Mouse (Mus musculus): ENCODE results near the gene Ahcy. TPM values are rescaled to one million over a fixed set of nuclear protein-coding genes. Genes with fewer than 3 reads are reported as not detected.
"Not testable (repeated sequence)": the region's sequence is repeated elsewhere in the genome, so short reads cannot be mapped to it uniquely, and the experiment has no call there.

Ahcy gene
- polyA plus RNA-seq, 1 experiment from 2014 or later, result 118 TPM

GRCm38 (mm10) chr2:155054672-155055071 is 19.6 kb downstream of the Ahcy start:
- Histone ChIP-seq H3K9ac (ENCODE audit: low read depth, low read length) (no peak overlapping the region), H3K27ac (ENCODE audit: low read length) (no peak overlapping the region), H3K4me1 (ENCODE audit: control insufficient read depth, insufficient read depth, low read length) (peaks cover 24% of the 10 kb centered on the region), H3K4me3 (ENCODE audit: low read length) (no peak overlapping the region), H3K27me3 (replicated peaks; ENCODE audit: control insufficient read depth, insufficient read depth, low read length) (no peaks in the 10 kb centered on the region), H3K4me2 (ENCODE audit: low read depth, low read length) (no peak overlapping the region), H3K36me3 (ENCODE audit: control insufficient read depth, insufficient read depth, low read length) (no peaks in the 10 kb centered on the region), H3K9me3 (ENCODE audit: control insufficient read depth, low read length) (no peaks in the 10 kb centered on the region)
- ATAC-seq, result no peak
- WGBS, result 86% methylated on average over 3 of the region's 3 CpGs

- not testable (repeated sequence) for H3K27me3 ChIP-seq (replicated peaks; ENCODE audit: control insufficient read depth, insufficient read depth, low read length); H3K36me3 ChIP-seq (ENCODE audit: control insufficient read depth, insufficient read depth, low read length); H3K9ac ChIP-seq (ENCODE audit: low read depth, low read length); ATAC-seq; H3K27ac ChIP-seq (ENCODE audit: low read length); H3K4me2 ChIP-seq (ENCODE audit: low read depth, low read length); H3K4me3 ChIP-seq (ENCODE audit: low read length); H3K9me3 ChIP-seq (ENCODE audit: control insufficient read depth, low read length)
- 90% methylated on average over 8 of the region's 8 CpGs for WGBS
- H3K4me1 ChIP-seq (ENCODE audit: control insufficient read depth, insufficient read depth, low read length), result peaks cover 24% of the 10 kb centered on the region
Observed at GRCm38 (mm10) chr2:155053512-155053911, 20.8 kb downstream of the Ahcy start.

- no peaks in the 10 kb centered on the region for H3K36me3 ChIP-seq (ENCODE audit: control insufficient read depth, insufficient read depth, low read length)
- no peaks in the 10 kb centered on the region for H3K9me3 ChIP-seq (ENCODE audit: control insufficient read depth, low read length)
- no peak overlapping the region for H3K9ac ChIP-seq (ENCODE audit: low read depth, low read length)
- H3K4me1 ChIP-seq (ENCODE audit: control insufficient read depth, insufficient read depth, low read length), result peaks cover 24% of the 10 kb centered on the region
- WGBS, result 67% methylated on average over 2 of the region's 2 CpGs
- no peaks in the 10 kb centered on the region for H3K27me3 ChIP-seq (replicated peaks; ENCODE audit: control insufficient read depth, insufficient read depth, low read length)
- no peak for ATAC-seq
- H3K4me2 ChIP-seq (ENCODE audit: low read depth, low read length), result no peak overlapping the region
- H3K4me3 ChIP-seq (ENCODE audit: low read length), result no peak overlapping the region
- H3K27ac ChIP-seq (ENCODE audit: low read length), result no peak overlapping the region
Observed at GRCm38 (mm10) chr2:155052681-155053080, 21.6 kb downstream of the Ahcy start.

GRCm38 (mm10) chr2:155051622-155052351 is 22.5 kb downstream of the Ahcy start:
- peak overlapping the region; percentile 88 for H3K27ac ChIP-seq (ENCODE audit: low read length)
- peaks cover 27% of the 10 kb centered on the region for H3K4me1 ChIP-seq (ENCODE audit: control insufficient read depth, insufficient read depth, low read length)
- 0 out of 2 replicates have a peak, but pooled peaks have one; percentile 12 for ATAC-seq
- 13% methylated on average over 9 of the region's 9 CpGs for WGBS
- peak overlapping the region; percentile 55 for H3K4me3 ChIP-seq (ENCODE audit: low read length)
- no peaks in the 10 kb centered on the region for H3K36me3 ChIP-seq (ENCODE audit: control insufficient read depth, insufficient read depth, low read length)
- no peaks in the 10 kb centered on the region for H3K9me3 ChIP-seq (ENCODE audit: control insufficient read depth, low read length)
- no peaks in the 10 kb centered on the region for H3K27me3 ChIP-seq (replicated peaks; ENCODE audit: control insufficient read depth, insufficient read depth, low read length)
- H3K4me2 ChIP-seq (ENCODE audit: low read depth, low read length), result peak overlapping the region; percentile 94
- H3K9ac ChIP-seq (ENCODE audit: low read depth, low read length), result peak overlapping the region; percentile 64

GRCm38 (mm10) chr2:155050504-155051236 is 23.6 kb downstream of the Ahcy start:
- Histone ChIP-seq H3K27me3 (replicated peaks; ENCODE audit: control insufficient read depth, insufficient read depth, low read length) (no peaks in the 10 kb centered on the region), H3K4me2 (ENCODE audit: low read depth, low read length) (peak overlapping the region; percentile 94), H3K4me3 (ENCODE audit: low read length) (peak overlapping the region; percentile 55), H3K9me3 (ENCODE audit: control insufficient read depth, low read length) (no peaks in the 10 kb centered on the region), H3K27ac (ENCODE audit: low read length) (peak overlapping the region; percentile 88), H3K4me1 (ENCODE audit: control insufficient read depth, insufficient read depth, low read length) (peaks cover 21% of the 10 kb centered on the region), H3K36me3 (ENCODE audit: control insufficient read depth, insufficient read depth, low read length) (no peaks in the 10 kb centered on the region), H3K9ac (ENCODE audit: low read depth, low read length) (peak overlapping the region; percentile 70)
- peak; percentile 93 for ATAC-seq
- under 1% methylated on average over 45 of the region's 45 CpGs for WGBS

- peaks cover 15% of the 10 kb centered on the region for H3K4me1 ChIP-seq (ENCODE audit: control insufficient read depth, insufficient read depth, low read length)
- no peaks in the 10 kb centered on the region for H3K36me3 ChIP-seq (ENCODE audit: control insufficient read depth, insufficient read depth, low read length)
- no peaks in the 10 kb centered on the region for H3K27me3 ChIP-seq (replicated peaks; ENCODE audit: control insufficient read depth, insufficient read depth, low read length)
- peak overlapping the region; percentile 94 for H3K4me2 ChIP-seq (ENCODE audit: low read depth, low read length)
- H3K9ac ChIP-seq (ENCODE audit: low read depth, low read length), result peak overlapping the region; percentile 70
- H3K27ac ChIP-seq (ENCODE audit: low read length), result peak overlapping the region; percentile 88
- H3K9me3 ChIP-seq (ENCODE audit: control insufficient read depth, low read length), result no peaks in the 10 kb centered on the region
- peak; percentile 22 for ATAC-seq
- 25% methylated on average over 5 of the region's 5 CpGs for whole genome bisulfite sequencing
- peak overlapping the region; percentile 55 for H3K4me3 ChIP-seq (ENCODE audit: low read length)
Observed at GRCm38 (mm10) chr2:155050108-155050503, 24.2 kb downstream of the Ahcy start.

GRCm38 (mm10) chr2:155047452-155048178 is 26.7 kb downstream of the Ahcy start:
- no peaks in the 10 kb centered on the region for H3K36me3 ChIP-seq (ENCODE audit: control insufficient read depth, insufficient read depth, low read length)
- H3K27ac ChIP-seq (ENCODE audit: low read length), result no peak overlapping the region
- H3K27me3 ChIP-seq (replicated peaks; ENCODE audit: control insufficient read depth, insufficient read depth, low read length), result no peaks in the 10 kb centered on the region
- WGBS, result 54% methylated on average over 7 of the region's 7 CpGs
- H3K4me1 ChIP-seq (ENCODE audit: control insufficient read depth, insufficient read depth, low read length), result peaks cover 13% of the 10 kb centered on the region
- no peaks in the 10 kb centered on the region for H3K9me3 ChIP-seq (ENCODE audit: control insufficient read depth, low read length)
- no peak overlapping the region for H3K4me2 ChIP-seq (ENCODE audit: low read depth, low read length)
- ATAC-seq, result no peak
- H3K4me3 ChIP-seq (ENCODE audit: low read length), result no peak overlapping the region
- no peak overlapping the region for H3K9ac ChIP-seq (ENCODE audit: low read depth, low read length)

- no peak for ATAC-seq
- no peak overlapping the region for H3K4me2 ChIP-seq (ENCODE audit: low read depth, low read length)
- H3K9ac ChIP-seq (ENCODE audit: low read depth, low read length), result no peak overlapping the region
- no peaks in the 10 kb centered on the region for H3K36me3 ChIP-seq (ENCODE audit: control insufficient read depth, insufficient read depth, low read length)
- no peaks in the 10 kb centered on the region for H3K27me3 ChIP-seq (replicated peaks; ENCODE audit: control insufficient read depth, insufficient read depth, low read length)
- H3K9me3 ChIP-seq (ENCODE audit: control insufficient read depth, low read length), result no peaks in the 10 kb centered on the region
- WGBS, result 91% methylated on average over 2 of the region's 2 CpGs
- H3K4me3 ChIP-seq (ENCODE audit: low read length), result no peak overlapping the region
- peaks cover 11% of the 10 kb centered on the region for H3K4me1 ChIP-seq (ENCODE audit: control insufficient read depth, insufficient read depth, low read length)
- no peak overlapping the region for H3K27ac ChIP-seq (ENCODE audit: low read length)
Observed at GRCm38 (mm10) chr2:155046803-155047202, 27.5 kb downstream of the Ahcy start.

GRCm38 (mm10) chr2:155045075-155045474 is 29.2 kb downstream of the Ahcy start:
- 69% methylated on average over 3 of the region's 3 CpGs for WGBS
- H3K27ac ChIP-seq (ENCODE audit: low read length), result no peak overlapping the region
- no peak overlapping the region for H3K4me2 ChIP-seq (ENCODE audit: low read depth, low read length)
- no peaks in the 10 kb centered on the region for H3K9me3 ChIP-seq (ENCODE audit: control insufficient read depth, low read length)
- H3K4me3 ChIP-seq (ENCODE audit: low read length), result no peak overlapping the region
- peaks cover 5% of the 10 kb centered on the region for H3K4me1 ChIP-seq (ENCODE audit: control insufficient read depth, insufficient read depth, low read length)
- no peaks in the 10 kb centered on the region for H3K27me3 ChIP-seq (replicated peaks; ENCODE audit: control insufficient read depth, insufficient read depth, low read length)
- H3K9ac ChIP-seq (ENCODE audit: low read depth, low read length), result no peak overlapping the region
- H3K36me3 ChIP-seq (ENCODE audit: control insufficient read depth, insufficient read depth, low read length), result no peaks in the 10 kb centered on the region
- no peak for ATAC-seq

Measured in intestine, embryonic 16.5 days (tissue).